Mouse (Mus musculus) urinary bladder, postnatal 14 days (tissue): Measurements from ENCODE around the gene Sparc.
"Not testable (repeated sequence)": the region's sequence is repeated elsewhere in the genome, so short reads cannot be mapped to it uniquely, and the experiment has no call there.

Experiments used
- DNase-seq: peaks from one replicate; pipeline ENCODE4 v3.0.0; 2021; ENCODE audit warnings: low spot score

Sparc gene

GRCm38 (mm10) chr11:55436089-55436488, 13.1 kb upstream of the Sparc start:
- DNase-seq, result no peak

- no peak for DNase-seq
These were observed 10.0 kb upstream of the Sparc start for GRCm38 (mm10) chr11:55432981-55433380.

- DNase-seq, result no peak
These were observed 7.0 kb upstream of the Sparc start for GRCm38 (mm10) chr11:55429973-55430372.

DNA sequence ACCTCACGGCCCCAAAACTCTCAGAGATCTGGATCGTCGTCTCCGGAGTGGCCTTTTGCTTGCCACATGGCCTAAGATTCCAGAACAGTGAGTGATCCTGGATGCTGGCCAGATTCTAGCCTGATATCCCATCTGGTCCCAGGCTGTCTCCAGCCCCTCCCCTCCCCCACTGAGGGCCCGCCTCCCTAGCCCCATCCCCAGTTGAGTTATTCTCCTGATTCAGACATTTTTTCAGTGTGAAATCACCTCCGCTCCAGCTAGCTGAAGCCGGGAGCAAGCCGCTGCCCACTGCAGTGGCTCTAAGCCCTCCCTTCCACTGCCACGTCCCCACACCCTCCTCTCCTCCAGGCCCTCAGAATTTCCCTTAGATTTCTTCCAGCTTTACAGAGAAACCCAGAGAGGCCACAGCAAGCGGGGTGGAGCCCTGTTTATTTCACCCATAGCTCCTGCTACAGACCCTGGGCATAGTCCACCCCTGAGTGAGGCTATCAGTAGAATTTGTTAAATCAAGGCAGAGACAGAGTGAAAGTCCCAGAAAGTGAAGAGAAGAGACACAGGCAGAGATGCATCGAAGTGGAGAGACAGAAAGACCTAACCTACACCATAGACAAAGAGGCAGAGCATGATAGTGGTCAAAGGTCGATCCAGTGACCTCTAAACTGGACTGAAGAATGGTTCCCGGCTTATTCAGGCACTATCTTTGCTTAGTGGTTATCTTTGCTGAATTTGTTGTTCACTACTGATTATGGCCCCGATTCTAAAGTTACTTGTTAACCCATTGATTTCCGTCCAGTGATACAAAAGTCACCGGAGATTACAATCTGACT, 5.4 kb upstream of the Sparc start:
- DNase-seq, result peak; percentile 92

GRCm38 (mm10) chr11:55424746-55425360, 1.9 kb upstream of the Sparc start:
- peak; percentile 59 for DNase-seq

DNA sequence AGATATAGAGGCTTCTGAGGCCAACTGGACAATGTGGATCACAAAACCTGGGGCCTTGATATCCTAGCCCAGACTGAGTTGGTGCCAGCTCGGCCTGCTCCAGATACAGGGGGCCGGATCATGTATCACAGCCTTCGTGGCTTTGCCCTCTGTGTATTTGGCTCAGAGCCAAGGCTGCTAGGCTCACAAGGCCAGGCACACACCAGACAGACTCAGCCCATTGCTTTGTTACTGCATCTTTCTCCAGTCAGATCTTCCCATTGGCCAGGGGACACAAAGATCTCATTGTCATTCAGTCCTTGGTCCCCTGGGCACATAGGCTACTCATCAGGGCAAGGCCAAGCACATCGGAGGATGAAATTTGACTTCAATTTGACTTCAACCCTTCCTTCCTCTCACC, 773 bp upstream of the Sparc start:
- no peak for DNase-seq

- DNase-seq, result peak; percentile 77
These were observed 3.2 kb downstream of the Sparc start for GRCm38 (mm10) chr11:55419678-55420307.

GRCm38 (mm10) chr11:55419296-55419677, 3.7 kb downstream of the Sparc start:
- peak; percentile 32 for DNase-seq

DNA sequence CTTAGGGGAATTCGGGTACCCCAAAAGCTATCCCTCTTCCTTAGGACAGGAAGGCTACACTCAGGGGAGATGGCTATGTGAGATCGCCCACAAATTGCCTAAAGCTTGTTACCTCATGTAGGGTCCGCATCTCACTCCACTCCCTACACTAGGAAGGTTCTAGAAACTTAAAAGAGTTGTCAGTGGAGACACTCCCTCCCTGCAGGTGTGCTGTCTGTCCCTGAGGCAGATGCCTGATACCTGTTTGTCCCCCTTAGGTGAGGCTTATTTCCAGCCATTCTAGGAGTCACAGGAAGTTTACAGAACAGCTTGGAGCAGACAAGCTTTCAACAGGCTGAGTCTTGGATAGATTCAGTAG, 4.3 kb downstream of the Sparc start:
- no peak for DNase-seq

GRCm38 (mm10) chr11:55417898-55418703, 4.9 kb downstream of the Sparc start:
- peak; percentile 74 for DNase-seq

DNA sequence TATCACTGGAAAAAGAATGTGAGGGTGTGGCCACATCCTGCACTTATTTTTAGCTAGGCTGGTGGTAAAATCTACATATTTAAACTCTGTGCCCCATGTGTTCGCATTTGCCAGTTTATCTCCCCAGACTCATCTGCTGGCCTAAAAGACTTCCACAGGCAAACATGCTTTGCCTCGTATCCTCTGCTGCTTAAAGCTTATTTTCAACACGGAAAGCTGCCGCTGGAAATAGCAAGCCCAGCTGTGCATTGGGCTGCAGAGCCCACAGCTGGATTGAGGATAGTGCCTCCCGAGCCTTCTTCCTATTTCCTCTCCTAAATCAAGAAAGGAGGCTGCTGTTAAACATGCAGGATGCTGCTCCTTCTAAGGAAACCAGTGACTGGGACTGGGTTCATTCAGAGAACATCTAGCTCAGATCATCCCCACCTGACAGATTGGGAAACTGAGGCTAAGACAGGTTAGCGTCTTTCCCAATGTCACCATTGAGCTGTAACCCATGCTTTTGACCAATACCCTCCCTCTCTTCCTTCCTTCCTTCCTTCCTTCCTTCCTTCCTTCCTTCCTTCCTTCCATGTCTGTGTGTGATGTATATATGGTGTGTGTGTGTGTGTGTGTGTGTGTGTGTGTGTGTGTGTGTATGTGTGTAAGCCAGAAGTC, 6.2 kb downstream of the Sparc start:
- no peak for DNase-seq

DNA sequence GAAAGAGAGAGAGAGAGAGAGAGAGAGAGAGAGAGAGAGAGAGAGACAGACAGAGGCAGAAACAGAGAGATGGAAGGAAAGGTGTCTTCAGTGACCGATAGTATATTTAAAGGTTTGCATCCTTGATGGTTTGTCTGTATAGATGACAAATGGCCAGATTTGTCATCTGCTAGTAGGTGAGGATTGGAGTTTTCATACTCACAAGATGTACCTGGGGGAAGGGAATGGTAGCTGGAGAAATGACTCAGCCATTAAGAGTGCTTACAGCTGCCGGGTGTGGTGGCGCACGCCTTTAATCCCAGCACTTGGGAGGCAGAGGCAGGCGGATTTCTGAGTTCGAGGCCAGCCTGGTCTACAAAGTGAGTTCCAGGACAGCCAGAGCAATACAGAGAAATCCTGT, 7.3 kb downstream of the Sparc start:
- not testable (repeated sequence) for DNase-seq

- DNase-seq, result peak; percentile 53
These were observed 7.8 kb downstream of the Sparc start for GRCm38 (mm10) chr11:55415036-55415704.

GRCm38 (mm10) chr11:55414314-55414713, 8.7 kb downstream of the Sparc start:
- peak; percentile 58 for DNase-seq

GRCm38 (mm10) chr11:55413416-55413796, 9.6 kb downstream of the Sparc start:
- DNase-seq, result no peak

- no peak for DNase-seq
These were observed 10.1 kb downstream of the Sparc start for GRCm38 (mm10) chr11:55412680-55413415.

- DNase-seq, result no peak
These were observed 10.9 kb downstream of the Sparc start for GRCm38 (mm10) chr11:55412034-55412433.

- DNase-seq, result no peak
These were observed 12.5 kb downstream of the Sparc start for GRCm38 (mm10) chr11:55410502-55410901.

GRCm38 (mm10) chr11:55410005-55410404, 13.0 kb downstream of the Sparc start:
- no peak for DNase-seq

DNA sequence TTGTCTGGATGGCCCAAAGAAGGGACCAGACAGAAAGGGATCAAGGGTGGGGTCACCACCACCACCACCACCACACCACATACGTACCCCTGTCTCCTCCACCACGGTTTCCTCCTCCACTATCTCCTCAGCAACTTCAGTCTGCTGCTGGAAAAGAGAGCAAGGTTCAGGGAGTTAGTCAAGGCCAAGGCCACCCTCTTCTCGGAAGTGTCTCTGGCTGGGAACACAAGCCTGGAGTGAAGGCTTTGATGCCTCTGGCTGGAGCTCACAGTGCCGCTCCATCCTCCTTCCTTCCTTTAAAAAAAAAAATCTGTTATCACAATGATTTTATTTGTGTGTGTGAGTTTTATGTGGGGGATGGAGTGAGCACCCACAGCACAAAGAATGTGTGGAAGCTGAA, 15.8 kb downstream of the Sparc start:
- DNase-seq, result no peak
